Mouse (Mus musculus): ENCODE data around the gene Dnajb9. TPM values are rescaled to one million over a fixed set of nuclear protein-coding genes. Genes with fewer than 3 reads are reported as not detected.

The Dnajb9 gene
- polyA plus RNA-seq, 1 experiment = 1.1 TPM

DNA sequence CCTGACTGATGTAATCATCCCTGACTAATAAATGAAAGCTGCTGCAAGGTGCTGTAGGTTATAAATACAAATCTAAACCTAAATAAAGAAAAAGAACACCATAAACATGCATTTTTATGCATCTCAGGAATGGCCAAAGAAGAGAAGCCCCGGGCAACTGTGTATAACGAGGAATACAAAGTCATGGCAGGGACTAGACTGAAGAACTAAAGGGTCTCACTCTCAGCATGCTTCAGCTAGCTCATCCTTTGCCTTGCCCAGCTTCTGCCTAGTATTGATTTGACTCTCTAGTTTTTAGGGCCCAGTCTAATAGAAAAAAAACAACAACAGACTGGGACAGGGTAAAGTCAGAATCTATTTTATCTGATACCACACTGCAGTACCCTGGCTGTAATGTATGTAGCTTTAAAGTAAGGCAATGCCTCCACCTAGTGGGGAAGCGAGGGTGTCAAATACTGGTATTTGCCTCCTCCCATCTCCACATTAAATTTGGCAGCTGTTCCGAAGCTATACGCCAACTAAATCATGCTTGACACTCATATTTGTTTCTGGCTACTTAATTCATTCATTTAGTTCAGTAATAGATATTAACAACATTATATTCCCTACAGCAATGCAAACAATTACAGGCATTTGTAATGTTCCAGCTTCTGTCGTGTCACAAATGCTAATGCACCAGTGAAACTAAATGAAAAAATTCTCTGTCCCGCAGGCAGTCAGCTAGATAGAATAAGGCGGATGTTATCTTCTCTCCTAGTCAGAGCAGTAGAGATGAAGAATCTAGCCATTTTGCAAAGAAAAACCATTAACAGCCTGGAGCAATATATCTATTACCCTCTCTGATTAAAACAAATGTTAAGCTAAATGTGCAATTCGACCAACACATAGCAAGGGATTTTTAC is 28.8 kb downstream of the Dnajb9 start:
- no peaks in the 10 kb centered on the region for H3K27me3 ChIP-seq (ENCODE audit: control insufficient read depth, insufficient read depth, low read length)
- no peaks in the 10 kb centered on the region for H3K36me3 ChIP-seq (ENCODE audit: control insufficient read depth, insufficient read depth, low read length)
- TF ChIP-seq CTCF (IDR thresholded peaks at IDR 0.05; ENCODE audit: extremely low read depth, insufficient read depth, insufficient read length, insufficient replicate concordance) = no peak
- TF ChIP-seq POLR2A (IDR thresholded peaks at IDR 0.05; ENCODE audit: low read depth, low read length) = no peak
- no peak overlapping the region for H3K27ac ChIP-seq (ENCODE audit: insufficient read depth, low read length)
- DNase-seq (ENCODE audit: low read depth in 1 of 2, low spot score in 2 of 2) = no peak
- no peaks in the 10 kb centered on the region for H3K4me1 ChIP-seq (ENCODE audit: control insufficient read depth, insufficient read depth, insufficient read length)
- no peak overlapping the region for H3K4me3 ChIP-seq (ENCODE audit: extremely low read depth, insufficient read depth, insufficient read length)
- WGBS = 54% methylated on average over 9 of the region's 9 CpGs

GRCm38 (mm10) chr12:44177038-44177355 is 33.1 kb downstream of the Dnajb9 start:
- Histone ChIP-seq H3K27ac (ENCODE audit: insufficient read depth, low read length) (no peak overlapping the region), H3K4me1 (ENCODE audit: control insufficient read depth, insufficient read depth, insufficient read length) (no peaks in the 10 kb centered on the region), H3K36me3 (ENCODE audit: control insufficient read depth, insufficient read depth, low read length) (no peaks in the 10 kb centered on the region), H3K27me3 (ENCODE audit: control insufficient read depth, insufficient read depth, low read length) (no peaks in the 10 kb centered on the region), H3K4me3 (ENCODE audit: extremely low read depth, insufficient read depth, insufficient read length) (no peak overlapping the region)
- TF ChIP-seq CTCF (IDR thresholded peaks at IDR 0.05; ENCODE audit: extremely low read depth, insufficient read depth, insufficient read length, insufficient replicate concordance) (no peak), POLR2A (IDR thresholded peaks at IDR 0.05; ENCODE audit: low read depth, low read length) (no peak)
- DNase-seq (ENCODE audit: low read depth in 1 of 2, low spot score in 2 of 2) = no peak
- WGBS = 90% methylated on average over 2 of the region's 2 CpGs

GRCm38 (mm10) chr12:44176331-44177037 is 33.6 kb downstream of the Dnajb9 start:
- Histone ChIP-seq H3K4me1 (ENCODE audit: control insufficient read depth, insufficient read depth, insufficient read length) (no peaks in the 10 kb centered on the region), H3K4me3 (ENCODE audit: extremely low read depth, insufficient read depth, insufficient read length) (no peak overlapping the region), H3K27ac (ENCODE audit: insufficient read depth, low read length) (no peak overlapping the region), H3K36me3 (ENCODE audit: control insufficient read depth, insufficient read depth, low read length) (no peaks in the 10 kb centered on the region), H3K27me3 (ENCODE audit: control insufficient read depth, insufficient read depth, low read length) (no peaks in the 10 kb centered on the region)
- WGBS = 52% methylated on average over 10 of the region's 10 CpGs
- TF ChIP-seq POLR2A (IDR thresholded peaks at IDR 0.05; ENCODE audit: low read depth, low read length) (no peak), CTCF (IDR thresholded peaks at IDR 0.05; ENCODE audit: extremely low read depth, insufficient read depth, insufficient read length, insufficient replicate concordance) (no peak)
- DNase-seq (ENCODE audit: low read depth in 1 of 2, low spot score in 2 of 2) = no peak

DNA sequence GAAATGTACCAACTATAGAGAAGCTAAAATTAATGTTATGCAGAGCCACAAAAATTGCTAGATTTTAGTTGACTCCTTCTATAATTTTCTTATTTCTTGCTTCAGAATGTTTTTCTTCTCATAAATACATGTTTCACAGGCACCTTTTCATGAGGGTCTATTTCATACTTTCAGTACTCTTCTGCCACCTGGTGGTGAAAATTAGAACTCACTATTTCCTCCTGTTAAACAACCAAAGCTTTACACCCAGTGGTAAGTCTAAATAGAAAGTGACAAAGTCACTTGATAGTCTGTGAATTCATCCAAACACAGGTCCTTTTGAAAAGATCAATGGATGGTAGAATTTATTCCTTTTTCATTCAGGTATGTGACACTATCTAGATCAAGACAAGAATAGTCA is 43.2 kb downstream of the Dnajb9 start:
- no peaks in the 10 kb centered on the region for H3K27me3 ChIP-seq (ENCODE audit: control insufficient read depth, insufficient read depth, low read length)
- H3K4me1 ChIP-seq (ENCODE audit: control insufficient read depth, insufficient read depth, insufficient read length) = no peaks in the 10 kb centered on the region
- TF ChIP-seq CTCF (IDR thresholded peaks at IDR 0.05; ENCODE audit: extremely low read depth, insufficient read depth, insufficient read length, insufficient replicate concordance) (no peak), POLR2A (IDR thresholded peaks at IDR 0.05; ENCODE audit: low read depth, low read length) (no peak)
- peak in 1 of 2 experiments; percentile 33 for DNase-seq (ENCODE audit: low read depth in 1 of 2, low spot score in 2 of 2)
- H3K4me3 ChIP-seq (ENCODE audit: extremely low read depth, insufficient read depth, insufficient read length) = no peak overlapping the region; the same call in 1 of the 2 replicates
- H3K27ac ChIP-seq (ENCODE audit: insufficient read depth, low read length) = no peak overlapping the region
- H3K36me3 ChIP-seq (ENCODE audit: control insufficient read depth, insufficient read depth, low read length) = no peaks in the 10 kb centered on the region

DNA sequence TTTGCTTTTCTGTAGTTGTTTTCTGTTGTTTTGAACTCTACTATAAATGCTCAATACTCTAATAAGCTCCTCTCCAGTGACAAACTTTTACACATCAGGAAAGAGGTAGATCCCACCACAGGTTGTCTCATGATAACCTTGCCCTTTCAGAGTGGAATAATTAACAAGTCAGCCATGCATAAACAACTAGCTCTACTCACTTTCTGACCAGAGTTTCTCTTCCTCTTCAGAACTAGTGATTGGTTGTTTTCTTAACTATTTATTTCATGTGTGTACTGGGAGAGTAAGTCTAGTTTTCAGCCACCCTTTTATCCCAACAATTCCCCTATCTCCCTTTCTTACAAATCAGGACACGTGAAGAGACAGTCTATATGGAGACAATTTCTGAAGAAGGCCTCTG is 50.8 kb downstream of the Dnajb9 start:
- Histone ChIP-seq H3K4me3 (ENCODE audit: extremely low read depth, insufficient read depth, insufficient read length) (no peak overlapping the region), H3K27me3 (ENCODE audit: control insufficient read depth, insufficient read depth, low read length) (no peaks in the 10 kb centered on the region), H3K36me3 (ENCODE audit: control insufficient read depth, insufficient read depth, low read length) (no peaks in the 10 kb centered on the region), H3K27ac (ENCODE audit: insufficient read depth, low read length) (no peak overlapping the region), H3K4me1 (ENCODE audit: control insufficient read depth, insufficient read depth, insufficient read length) (no peaks in the 10 kb centered on the region)
- TF ChIP-seq CTCF (IDR thresholded peaks at IDR 0.05; ENCODE audit: extremely low read depth, insufficient read depth, insufficient read length, insufficient replicate concordance) = no peak
- TF ChIP-seq POLR2A (IDR thresholded peaks at IDR 0.05; ENCODE audit: low read depth, low read length) = no peak
- 83% methylated on average over 1 of the region's 1 CpGs for WGBS
- no peak for DNase-seq (ENCODE audit: low read depth in 1 of 2, low spot score in 2 of 2)

Other genes with a start within 250 kb of the Dnajb9 start
- 4.2 and 4.6 TPM in 2 replicates for gene Pnpla8, start 11.0 kb upstream of the Dnajb9 start, polyA plus RNA-seq (2012; rRNA removed)
- 0.06 TPM in 1 of 2 replicates, not detected in the other for gene Nrcam, start 118.6 kb upstream of the Dnajb9 start, polyA plus RNA-seq (2012; rRNA removed)

All from spleen, adult 2 months (tissue).